Mouse (Mus musculus) neural tube, embryonic 13.5 days (tissue): ENCODE measurements at regions not wholly inside any gene's neighbourhood (a gene's known extent, or its start where the extent isn't known, plus 50 kb on each side); places are given as distances from the start of the nearest gene placed in this dataset.
"Not testable (repeated sequence)": the region's sequence is repeated elsewhere in the genome, so short reads cannot be mapped to it uniquely, and the experiment has no call there.

ENCODE experiments used
- ATAC-seq: fragments of 200-750 bp; cut with Nextera tagmentation; 2 replicates; pipeline ENCODE4 v1.8.0; 2017; ENCODE audit warnings: low read depth, mild to moderate bottlenecking, moderate TSS enrichment, moderate library complexity
- H3K27ac ChIP-seq: fragments of 300-500 bp; sonication (generic); replicated peaks from 2 replicates; pipeline ENCODE4 v1.5.1; 2015; ENCODE audit warnings: moderate library complexity, mild to moderate bottlenecking, inconsistent platforms
- H3K27me3 ChIP-seq: fragments of 300-500 bp; sonication (generic); 2 replicates; pipeline ENCODE4 v1.6.1; 2015; ENCODE audit warnings: mild to moderate bottlenecking, inconsistent platforms
- H3K36me3 ChIP-seq: fragments of 300-500 bp; sonication (generic); 2 replicates; pipeline ENCODE4 v1.6.1; 2015; ENCODE audit warnings: mild to moderate bottlenecking, inconsistent platforms
- H3K4me1 ChIP-seq: fragments of 300-500 bp; sonication (generic); replicated peaks from 2 replicates; pipeline ENCODE4 v1.6.1; 2015; ENCODE audit warnings: inconsistent platforms
- H3K4me2 ChIP-seq: fragments of 300-500 bp; sonication (generic); 2 replicates; pipeline ENCODE4 v1.6.1; 2015; ENCODE audit warnings: inconsistent platforms, mild to moderate bottlenecking, moderate library complexity
- H3K4me3 ChIP-seq: fragments of 300-500 bp; sonication (generic); 2 replicates; pipeline ENCODE4 v1.5.1; 2015; ENCODE audit warnings: mild to moderate bottlenecking, inconsistent platforms
- H3K9ac ChIP-seq: fragments of 300-500 bp; sonication (generic); 2 replicates; pipeline ENCODE4 v1.6.1; 2015; ENCODE audit warnings: moderate library complexity, mild to moderate bottlenecking, inconsistent platforms
- H3K9me3 ChIP-seq: fragments of 300-500 bp; sonication (generic); 2 replicates; pipeline ENCODE4 v1.6.1; 2016; ENCODE audit warnings: inconsistent platforms
- WGBS: fragments of 180-500 bp; shearing (Covaris S2); methylation state at CpG from one replicate; pipeline ENCODE4 v1.1.7; 2015; 5-methylcytosine and 5-hydroxymethylcytosine counted together

DNA sequence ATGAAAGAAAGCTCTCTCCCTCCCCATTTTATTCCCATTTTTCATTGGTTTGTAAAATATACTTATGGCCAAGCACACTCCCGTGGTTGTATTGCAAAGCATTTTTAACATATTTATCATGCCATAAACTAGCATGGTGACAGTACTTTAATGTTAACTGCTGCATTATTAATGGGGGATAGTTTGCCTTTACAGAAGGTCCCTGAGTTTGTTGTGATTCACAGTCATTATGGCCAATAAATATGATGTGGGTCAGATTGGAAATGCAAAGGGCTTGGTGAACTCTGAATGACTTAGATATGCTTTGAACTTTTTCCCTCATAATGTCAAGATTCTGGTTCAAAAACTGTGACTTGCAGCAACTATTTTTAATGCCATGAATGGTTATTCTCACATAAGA, 157.1 kb downstream of the Fam174a start:
- no peak overlapping the region for H3K9ac ChIP-seq
- no peak overlapping the region for H3K27ac ChIP-seq
- H3K4me3 ChIP-seq = no peak overlapping the region
- 52% methylated on average over 1 of the region's 1 CpGs for WGBS
- H3K4me2 ChIP-seq = no peak overlapping the region
- ATAC-seq = no peak
- H3K9me3 ChIP-seq = no peaks in the 10 kb centered on the region
- H3K4me1 ChIP-seq = no peaks in the 10 kb centered on the region
- H3K36me3 ChIP-seq = no peaks in the 10 kb centered on the region
- H3K27me3 ChIP-seq = no peaks in the 10 kb centered on the region

DNA sequence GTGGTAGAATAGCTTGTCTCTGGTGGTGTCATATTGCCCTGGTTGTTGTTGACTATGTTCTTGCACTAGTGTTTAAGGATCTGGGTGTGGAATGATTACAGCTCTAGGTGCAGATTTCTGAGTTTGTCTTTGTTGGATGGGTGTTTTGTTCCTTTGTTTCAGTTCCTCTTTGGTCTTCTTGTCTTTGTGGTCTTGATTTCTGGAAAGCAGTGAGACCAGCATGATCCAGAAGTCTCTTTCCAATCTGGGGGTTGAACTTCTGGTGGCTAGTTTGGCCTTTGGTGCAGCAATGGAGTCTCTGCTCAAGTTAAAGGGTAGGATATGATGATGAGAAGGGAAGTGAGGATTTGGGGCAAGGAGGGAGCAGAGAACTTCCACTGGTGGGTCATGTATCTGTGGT, 174.4 kb downstream of the St8sia4 start:
- Histone ChIP-seq H3K4me3 (no peak overlapping the region), H3K4me2 (no peak overlapping the region), H3K4me1 (no peaks in the 10 kb centered on the region), H3K9me3 (no peaks in the 10 kb centered on the region), H3K9ac (no peak overlapping the region), H3K27me3 (no peaks in the 10 kb centered on the region), H3K27ac (no peak overlapping the region), H3K36me3 (no peaks in the 10 kb centered on the region)
- ATAC-seq = no peak

GRCm38 (mm10) chr1:95500671-95501070, 166.7 kb downstream of the St8sia4 start:
- H3K27ac ChIP-seq, H3K9ac ChIP-seq, H3K9me3 ChIP-seq, H3K4me1 ChIP-seq, H3K36me3 ChIP-seq, ATAC-seq, H3K27me3 ChIP-seq, H3K4me3 ChIP-seq, H3K4me2 ChIP-seq: not testable (repeated sequence)

DNA sequence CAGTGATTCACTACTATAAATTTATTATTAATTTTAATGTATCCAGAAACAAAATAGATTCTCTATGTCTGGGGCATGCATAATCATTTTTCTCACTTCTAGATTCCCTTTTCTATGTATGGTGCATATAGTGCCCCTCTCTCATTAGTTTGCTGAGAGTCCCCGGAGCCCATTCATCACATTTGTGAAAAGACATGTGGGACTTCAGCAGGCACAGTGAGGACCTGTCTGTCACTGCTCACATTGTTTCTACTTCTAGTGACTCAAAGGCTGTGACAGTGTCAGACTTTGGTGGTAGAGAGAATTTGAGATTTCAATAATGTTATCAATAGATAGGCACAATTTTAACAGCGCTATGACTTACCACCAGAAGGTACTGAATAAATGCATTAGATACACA, 158.7 kb downstream of the St8sia4 start:
- no peaks in the 10 kb centered on the region for H3K36me3 ChIP-seq
- 87% methylated on average over 2 of the region's 2 CpGs for WGBS
- H3K4me3 ChIP-seq = no peak overlapping the region
- no peak overlapping the region for H3K27ac ChIP-seq
- ATAC-seq = no peak
- H3K27me3 ChIP-seq = no peaks in the 10 kb centered on the region
- no peak overlapping the region for H3K4me2 ChIP-seq
- H3K9ac ChIP-seq = no peak overlapping the region
- no peaks in the 10 kb centered on the region for H3K4me1 ChIP-seq
- H3K9me3 ChIP-seq = no peaks in the 10 kb centered on the region

DNA sequence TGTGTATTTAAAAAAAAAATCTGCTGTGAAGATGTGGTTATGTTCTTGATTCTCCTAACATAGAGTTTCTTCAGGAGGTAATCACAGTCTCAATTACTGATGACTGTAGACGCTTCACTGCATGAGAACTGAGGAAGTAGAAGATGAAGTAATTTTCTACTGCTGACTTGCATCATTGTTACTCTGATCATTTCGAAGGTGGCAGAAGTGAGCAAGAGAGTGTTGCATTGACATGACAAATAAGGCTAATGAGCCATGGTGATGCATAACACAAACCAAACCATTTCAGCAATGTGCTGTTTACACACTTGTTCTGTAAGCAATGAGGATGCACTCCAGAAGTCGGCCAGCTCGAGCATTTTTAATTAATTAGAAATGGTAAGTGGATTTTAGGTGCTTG, 138.6 kb downstream of the St8sia4 start:
- Histone ChIP-seq H3K4me3 (no peak overlapping the region), H3K4me1 (no peaks in the 10 kb centered on the region), H3K9me3 (no peaks in the 10 kb centered on the region), H3K4me2 (no peak overlapping the region), H3K9ac (no peak overlapping the region), H3K27me3 (no peaks in the 10 kb centered on the region), H3K27ac (no peak overlapping the region), H3K36me3 (no peaks in the 10 kb centered on the region)
- WGBS = 62% methylated on average over 4 of the region's 4 CpGs
- ATAC-seq = no peak

DNA sequence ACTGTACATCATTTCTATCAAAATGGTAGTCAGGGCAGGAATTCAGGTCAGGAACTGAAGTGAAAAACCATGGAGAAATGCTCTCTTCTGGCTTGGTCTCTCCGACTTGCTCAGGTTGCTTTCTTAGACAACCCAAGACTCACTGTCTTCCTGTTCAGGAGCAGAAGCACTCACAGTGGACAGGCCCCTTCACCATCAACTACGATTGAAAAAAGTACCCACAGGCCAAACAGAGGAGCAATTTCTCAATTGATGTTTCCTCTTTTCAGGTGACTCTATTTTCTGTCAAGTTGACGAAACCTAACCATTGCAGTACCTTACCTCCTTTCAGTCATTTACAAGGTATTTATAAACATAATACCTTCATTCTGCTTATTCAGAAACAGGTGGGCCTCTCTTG, 136.4 kb downstream of the St8sia4 start:
- WGBS = 85% methylated on average over 3 of the region's 3 CpGs
- no peak overlapping the region for H3K27ac ChIP-seq
- no peaks in the 10 kb centered on the region for H3K27me3 ChIP-seq
- ATAC-seq = no peak
- no peak overlapping the region for H3K4me3 ChIP-seq
- no peaks in the 10 kb centered on the region for H3K4me1 ChIP-seq
- H3K9ac ChIP-seq = no peak overlapping the region
- no peaks in the 10 kb centered on the region for H3K36me3 ChIP-seq
- H3K9me3 ChIP-seq = no peaks in the 10 kb centered on the region
- H3K4me2 ChIP-seq = no peak overlapping the region
